Mouse (Mus musculus) intestine, embryonic 15.5 days (tissue): ENCODE results near the gene Unc119b. TPM values are rescaled to one million over a fixed set of nuclear protein-coding genes. Genes with fewer than 3 reads are reported as not detected.

Source experiments
- ATAC-seq: fragments of 200-750 bp; cut with Nextera tagmentation; 2 replicates; pipeline ENCODE4 v1.8.0; 2017; ENCODE audit warnings: moderate TSS enrichment, moderate library complexity
- H3K27ac ChIP-seq: fragments of 300-500 bp; sonication (generic); 2 replicates; pipeline ENCODE4 v1.5.1; 2015; ENCODE audit warnings: mild to moderate bottlenecking, inconsistent platforms
- H3K27me3 ChIP-seq: fragments of 300-500 bp; sonication (generic); replicated peaks from 2 replicates; pipeline ENCODE4 v1.6.1; 2015; ENCODE audit warnings: inconsistent platforms
- H3K36me3 ChIP-seq: fragments of 300-500 bp; sonication (generic); 2 replicates; pipeline ENCODE4 v1.6.1; 2015; ENCODE audit warnings: inconsistent platforms
- H3K4me1 ChIP-seq: fragments of 300-500 bp; sonication (generic); replicated peaks from 2 replicates; pipeline ENCODE4 v1.6.1; 2015; ENCODE audit warnings: inconsistent platforms
- H3K4me2 ChIP-seq: fragments of 300-500 bp; sonication (generic); replicated peaks from 2 replicates; pipeline ENCODE4 v1.6.1; 2015; ENCODE audit warnings: mild to moderate bottlenecking, inconsistent platforms
- H3K4me3 ChIP-seq: fragments of 300-500 bp; sonication (generic); replicated peaks from 2 replicates; pipeline ENCODE4 v1.5.1; 2015; ENCODE audit warnings: inconsistent platforms
- H3K9ac ChIP-seq: fragments of 300-500 bp; sonication (generic); 2 replicates; pipeline ENCODE4 v1.6.1; 2015; ENCODE audit warnings: inconsistent platforms
- H3K9me3 ChIP-seq: fragments of 300-500 bp; sonication (generic); 2 replicates; pipeline ENCODE4 v1.6.1; 2016; ENCODE audit warnings: inconsistent platforms
- WGBS: fragments of 180-500 bp; shearing (Covaris S2); methylation state at CpG from one replicate; pipeline ENCODE4 v1.1.7; 2015; 5-methylcytosine and 5-hydroxymethylcytosine counted together
- polyA plus RNA-seq: library from polyadenylated mRNA; unstranded; fragments of >200 nt; fragmentation: Nextera tagmentation; extraction: Ambion mirVana; gene quantifications from 2 replicates; pipeline ENCODE4 v1.2.1, GENCODE M21; 2015

Gene Unc119b
- polyA plus RNA-seq, 1 experiment from 2014 or later = 26.6 TPM

GRCm38 (mm10) chr5:115145253-115145968, 10.6 kb upstream of the Unc119b start:
- Histone ChIP-seq H3K36me3 (peaks cover 37% of the 10 kb centered on the region), H3K27ac (no peak overlapping the region), H3K9ac (no peak overlapping the region), H3K4me2 (no peak overlapping the region), H3K27me3 (no peaks in the 10 kb centered on the region), H3K4me3 (no peak overlapping the region), H3K4me1 (no peaks in the 10 kb centered on the region; the same call in 1 of the 2 replicates), H3K9me3 (no peaks in the 10 kb centered on the region)
- 78% methylated on average over 11 of the region's 11 CpGs for WGBS
- ATAC-seq = no peak

DNA sequence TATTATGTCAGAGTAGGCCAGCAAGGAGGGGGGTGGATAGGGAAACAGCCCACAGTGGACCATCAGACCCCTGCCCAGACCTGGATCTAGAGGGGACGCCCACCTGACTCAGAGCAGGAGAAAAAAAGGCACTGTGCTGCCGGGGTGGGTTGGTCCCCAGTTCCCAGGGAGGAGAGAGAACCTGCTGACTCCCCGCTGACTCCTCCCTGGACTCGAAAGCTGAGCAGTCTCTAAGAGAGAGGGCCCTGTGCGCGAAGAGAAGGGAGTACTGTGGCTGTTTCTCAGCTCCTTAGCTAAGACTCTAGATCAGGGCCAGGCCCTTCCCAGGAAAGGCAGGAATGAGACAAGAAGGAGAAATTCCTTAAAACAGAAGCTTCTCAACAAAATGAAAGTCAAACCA, 9.7 kb upstream of the Unc119b start:
- WGBS = 69% methylated on average over 6 of the region's 6 CpGs
- peaks cover 28% of the 10 kb centered on the region for H3K36me3 ChIP-seq
- no peaks in the 10 kb centered on the region for H3K4me1 ChIP-seq
- no peak overlapping the region for H3K4me3 ChIP-seq
- no peak overlapping the region for H3K9ac ChIP-seq
- no peaks in the 10 kb centered on the region for H3K27me3 ChIP-seq
- no peaks in the 10 kb centered on the region for H3K9me3 ChIP-seq
- H3K27ac ChIP-seq = no peak overlapping the region
- H3K4me2 ChIP-seq = no peak overlapping the region
- no peak for ATAC-seq

DNA sequence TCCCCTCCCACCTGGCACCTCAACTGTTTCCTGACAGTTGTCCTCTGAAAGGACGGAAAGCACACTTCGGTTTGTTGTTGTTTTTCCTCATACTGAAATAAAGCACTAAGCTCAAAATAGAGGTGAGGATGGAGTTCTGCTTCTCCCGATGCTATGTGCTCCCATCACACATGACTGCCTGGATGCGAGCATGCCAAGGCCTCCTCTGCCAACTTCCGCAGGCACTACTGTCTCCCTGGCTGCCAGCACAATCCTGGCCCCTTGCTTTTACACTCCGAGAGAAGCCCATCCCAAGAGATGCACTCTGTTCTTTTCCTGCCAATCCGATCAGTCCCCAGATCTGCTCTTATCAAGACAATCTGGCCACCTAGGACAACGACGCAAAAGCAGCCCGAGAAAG, 8.8 kb upstream of the Unc119b start:
- no peak overlapping the region for H3K9ac ChIP-seq
- peaks cover 23% of the 10 kb centered on the region for H3K36me3 ChIP-seq
- 81% methylated on average over 10 of the region's 10 CpGs for WGBS
- H3K27me3 ChIP-seq = no peaks in the 10 kb centered on the region
- no peak for ATAC-seq
- no peak overlapping the region for H3K4me2 ChIP-seq
- no peaks in the 10 kb centered on the region for H3K4me1 ChIP-seq
- no peaks in the 10 kb centered on the region for H3K9me3 ChIP-seq
- no peak overlapping the region for H3K27ac ChIP-seq
- H3K4me3 ChIP-seq = no peak overlapping the region

- Histone ChIP-seq H3K4me2 (no peak overlapping the region), H3K27ac (no peak overlapping the region), H3K9me3 (no peaks in the 10 kb centered on the region), H3K4me1 (no peaks in the 10 kb centered on the region), H3K27me3 (no peaks in the 10 kb centered on the region), H3K4me3 (no peak overlapping the region), H3K36me3 (peaks cover 13% of the 10 kb centered on the region), H3K9ac (no peak overlapping the region)
- ATAC-seq = no peak
- WGBS = 90% methylated on average over 9 of the region's 9 CpGs
Measured at GRCm38 (mm10) chr5:115142166-115142697, 7.5 kb upstream of the Unc119b start.

DNA sequence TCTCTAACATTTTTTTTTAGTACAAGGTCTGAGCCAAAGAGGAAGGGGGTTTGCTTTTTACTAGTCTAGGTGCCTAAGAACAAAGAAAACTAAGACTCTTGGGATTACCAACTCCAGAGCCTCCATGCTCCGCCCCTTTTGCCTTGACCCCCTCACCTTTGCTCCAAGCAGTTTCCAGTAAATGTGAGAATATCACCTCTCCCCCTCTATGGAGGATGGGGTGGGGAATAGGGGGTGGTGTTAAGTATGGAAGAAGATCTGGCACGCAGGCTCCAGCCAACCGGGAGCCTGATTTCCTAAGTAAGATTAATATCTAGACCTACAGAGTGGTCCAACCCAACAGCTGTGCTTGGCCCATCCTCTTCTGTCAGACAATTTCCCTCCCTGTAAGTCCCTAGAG, 6.0 kb upstream of the Unc119b start:
- H3K9me3 ChIP-seq = no peaks in the 10 kb centered on the region
- WGBS = 43% methylated on average over 3 of the region's 3 CpGs
- H3K9ac ChIP-seq = no peak overlapping the region
- H3K27ac ChIP-seq = no peak overlapping the region
- no peak overlapping the region for H3K4me3 ChIP-seq
- H3K4me1 ChIP-seq = no peaks in the 10 kb centered on the region
- no peaks in the 10 kb centered on the region for H3K27me3 ChIP-seq
- ATAC-seq = no peak; the same call in 1 of the 2 replicates
- H3K36me3 ChIP-seq = peaks cover 6% of the 10 kb centered on the region; the same call in 1 of the 2 replicates
- no peak overlapping the region for H3K4me2 ChIP-seq

DNA sequence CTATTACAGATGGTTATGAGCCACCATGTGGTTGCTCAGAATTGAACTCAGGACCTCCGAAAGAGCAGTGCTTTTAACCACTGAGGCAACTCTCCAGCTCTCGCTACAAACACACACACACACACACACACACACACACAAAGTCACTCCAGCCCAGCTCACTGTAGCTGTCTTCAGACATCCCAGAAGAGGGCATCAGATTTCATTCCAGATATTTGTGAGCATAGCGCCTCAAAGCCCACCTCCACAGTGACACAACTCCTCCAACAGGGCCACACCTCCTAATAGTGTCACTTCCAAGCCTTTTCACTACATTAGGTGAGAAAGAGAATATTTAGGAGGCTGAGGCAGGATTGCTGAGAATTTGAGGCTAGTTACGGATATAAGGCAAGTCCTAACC, 4.3 kb upstream of the Unc119b start:
- no peaks in the 10 kb centered on the region for H3K9me3 ChIP-seq
- no peaks in the 10 kb centered on the region for H3K36me3 ChIP-seq
- no peak overlapping the region for H3K27ac ChIP-seq
- no peaks in the 10 kb centered on the region for H3K27me3 ChIP-seq
- H3K4me3 ChIP-seq = no peak overlapping the region
- H3K4me1 ChIP-seq = no peaks in the 10 kb centered on the region
- no peak for ATAC-seq
- no peak overlapping the region for H3K9ac ChIP-seq
- WGBS = 58% methylated on average over 4 of the region's 4 CpGs
- no peak overlapping the region for H3K4me2 ChIP-seq

DNA sequence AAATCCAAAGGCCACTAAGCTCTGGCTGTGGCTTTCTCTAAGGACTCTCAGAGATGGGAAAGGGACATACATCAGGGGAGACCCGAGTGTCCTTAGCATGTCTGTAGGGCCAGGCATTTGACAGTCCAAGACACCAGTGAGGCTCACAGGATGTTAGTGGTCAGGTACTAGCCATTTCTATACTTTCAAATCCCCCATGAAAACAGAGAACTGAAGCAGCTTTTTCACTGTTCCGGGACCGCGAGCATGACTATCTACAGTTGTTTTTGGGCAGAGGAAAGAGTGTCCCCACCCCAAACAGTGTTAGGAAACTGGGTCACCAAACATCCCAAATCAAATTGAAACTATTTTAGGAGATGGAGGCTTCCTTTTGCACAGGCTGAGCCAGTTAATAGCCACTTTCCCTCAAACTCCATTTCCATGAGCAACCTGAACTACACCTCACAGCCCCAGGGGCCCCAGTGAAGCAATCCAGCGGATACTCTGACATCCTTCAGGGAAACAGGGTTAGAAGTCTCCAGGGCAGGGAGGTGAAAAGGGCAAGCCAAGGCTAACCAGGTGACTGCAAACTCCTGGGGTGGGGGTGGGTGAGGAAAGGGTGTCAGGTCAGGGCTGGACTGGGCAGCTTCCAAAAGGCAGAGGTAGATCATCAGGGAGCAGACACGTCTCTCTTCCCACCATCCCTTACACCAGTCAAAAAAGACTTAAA, 1.3 kb downstream of the Unc119b start:
- 62% methylated on average over 6 of the region's 6 CpGs for WGBS
- H3K4me3 ChIP-seq = peak overlapping the region; percentile 77
- no peak overlapping the region for H3K27ac ChIP-seq
- peak overlapping the region; percentile 95 for H3K4me2 ChIP-seq
- no peak for ATAC-seq
- no peaks in the 10 kb centered on the region for H3K36me3 ChIP-seq
- H3K9ac ChIP-seq = peak overlapping the region; percentile 81; the same call in 1 of the 2 replicates
- no peaks in the 10 kb centered on the region for H3K9me3 ChIP-seq
- H3K27me3 ChIP-seq = no peaks in the 10 kb centered on the region
- peaks cover 4% of the 10 kb centered on the region; the same call in 1 of the 2 replicates for H3K4me1 ChIP-seq

GRCm38 (mm10) chr5:115132465-115132864, 2.3 kb downstream of the Unc119b start:
- Histone ChIP-seq H3K4me2 (no peak overlapping the region), H3K9ac (no peak overlapping the region), H3K27me3 (no peaks in the 10 kb centered on the region), H3K4me1 (peaks cover 4% of the 10 kb centered on the region; the same call in 1 of the 2 replicates), H3K36me3 (no peaks in the 10 kb centered on the region), H3K4me3 (no peak overlapping the region), H3K27ac (no peak overlapping the region), H3K9me3 (no peaks in the 10 kb centered on the region)
- ATAC-seq = no peak
- WGBS = 90% methylated on average over 8 of the region's 8 CpGs

- ATAC-seq = no peak
- Histone ChIP-seq H3K36me3 (peaks cover 13% of the 10 kb centered on the region), H3K27ac (no peak overlapping the region), H3K4me2 (no peak overlapping the region), H3K9me3 (no peaks in the 10 kb centered on the region), H3K4me3 (no peak overlapping the region), H3K4me1 (peaks cover 18% of the 10 kb centered on the region; the same call in 1 of the 2 replicates), H3K9ac (no peak overlapping the region), H3K27me3 (no peaks in the 10 kb centered on the region)
- 89% methylated on average over 6 of the region's 6 CpGs for WGBS
Measured at GRCm38 (mm10) chr5:115129328-115129727, 5.4 kb downstream of the Unc119b start.

DNA sequence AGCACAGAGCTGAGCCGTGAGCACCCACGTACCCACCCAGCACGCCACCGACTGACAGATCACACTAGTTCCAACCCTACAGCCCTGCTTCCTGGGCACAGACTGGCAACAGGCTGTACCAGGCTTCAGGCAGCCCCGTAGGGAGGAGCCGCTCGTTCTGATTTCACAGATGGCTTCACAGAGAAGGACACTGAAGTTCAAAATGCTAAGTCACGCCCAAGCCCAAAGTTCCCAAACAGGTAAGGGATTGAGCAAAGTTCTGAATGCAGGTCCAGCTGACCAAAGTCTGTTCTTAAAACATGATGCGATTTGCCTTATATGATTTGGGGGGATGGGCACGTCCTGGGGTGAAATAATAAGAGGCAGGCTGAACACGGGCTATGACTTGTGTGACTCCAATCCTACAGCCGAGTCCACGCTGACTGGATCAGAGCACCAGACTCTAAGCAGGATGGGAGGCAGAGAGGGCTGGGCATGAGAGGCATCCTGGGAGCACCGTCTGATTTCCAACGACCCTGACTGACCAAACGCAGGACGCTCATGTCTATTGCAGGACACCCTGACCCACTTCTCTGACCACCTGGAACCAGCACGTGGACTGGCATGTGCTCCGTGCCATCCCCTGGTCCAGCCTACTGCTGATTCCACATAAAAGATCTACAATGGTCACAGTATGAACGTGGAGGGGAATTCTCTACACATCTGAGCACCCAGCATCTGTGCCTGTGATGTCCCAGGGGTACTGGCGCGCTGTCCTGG, 7.2 kb downstream of the Unc119b start:
- Histone ChIP-seq H3K9ac (no peak overlapping the region), H3K4me1 (0 out of 2 replicates have a peak, but pooled peaks cover 14% of the 10 kb centered on the region), H3K27me3 (no peaks in the 10 kb centered on the region), H3K36me3 (peaks cover 18% of the 10 kb centered on the region), H3K27ac (no peak overlapping the region), H3K4me2 (no peak overlapping the region), H3K9me3 (no peaks in the 10 kb centered on the region), H3K4me3 (no peak overlapping the region)
- WGBS = 92% methylated on average over 22 of the region's 22 CpGs
- ATAC-seq = no peak

DNA sequence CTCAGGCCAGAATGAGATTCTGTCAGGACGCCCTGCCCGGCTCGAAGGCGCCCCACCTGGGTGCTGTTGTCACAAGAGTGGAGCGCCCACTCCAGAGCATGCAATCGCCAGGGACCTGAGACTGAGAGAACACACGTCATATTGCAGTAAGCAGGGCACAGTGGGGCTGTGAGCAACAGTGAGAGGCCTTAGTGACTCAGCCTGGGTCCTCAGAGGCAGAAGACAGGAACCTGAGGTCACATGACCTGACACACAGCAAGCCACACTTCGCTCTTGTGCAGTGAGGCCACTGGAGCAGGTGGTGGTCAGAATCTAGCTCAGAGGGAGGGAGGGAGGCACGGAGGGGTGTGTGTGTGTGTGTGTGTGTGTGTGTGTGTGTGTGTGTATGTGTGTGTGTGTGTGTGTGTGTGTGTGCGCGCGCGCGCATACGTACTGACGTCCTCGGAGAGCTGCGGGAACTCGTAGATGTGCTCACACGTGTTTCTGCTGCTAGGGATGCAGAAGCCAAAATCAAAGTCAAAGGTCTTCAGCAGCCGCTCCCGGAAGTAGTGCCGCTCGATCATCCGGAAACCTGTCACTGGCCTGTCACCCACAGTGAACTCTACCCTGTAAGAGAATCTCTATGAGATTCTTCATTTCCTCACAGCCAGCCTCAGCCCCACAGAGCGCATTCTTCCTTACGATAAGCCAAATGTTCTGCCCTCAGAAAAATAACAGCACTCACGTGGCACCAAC, 8.0 kb downstream of the Unc119b start:
- Histone ChIP-seq H3K9ac (no peak overlapping the region), H3K4me3 (no peak overlapping the region), H3K27ac (no peak overlapping the region), H3K4me1 (0 out of 2 replicates have a peak, but pooled peaks cover 14% of the 10 kb centered on the region), H3K4me2 (no peak overlapping the region), H3K36me3 (peaks cover 18% of the 10 kb centered on the region), H3K9me3 (no peaks in the 10 kb centered on the region), H3K27me3 (no peaks in the 10 kb centered on the region)
- no peak for ATAC-seq
- 94% methylated on average over 28 of the region's 28 CpGs for WGBS
